Comparison of ENCODE assay signal across 29 mouse cellular contexts in the genomic region with DNA sequence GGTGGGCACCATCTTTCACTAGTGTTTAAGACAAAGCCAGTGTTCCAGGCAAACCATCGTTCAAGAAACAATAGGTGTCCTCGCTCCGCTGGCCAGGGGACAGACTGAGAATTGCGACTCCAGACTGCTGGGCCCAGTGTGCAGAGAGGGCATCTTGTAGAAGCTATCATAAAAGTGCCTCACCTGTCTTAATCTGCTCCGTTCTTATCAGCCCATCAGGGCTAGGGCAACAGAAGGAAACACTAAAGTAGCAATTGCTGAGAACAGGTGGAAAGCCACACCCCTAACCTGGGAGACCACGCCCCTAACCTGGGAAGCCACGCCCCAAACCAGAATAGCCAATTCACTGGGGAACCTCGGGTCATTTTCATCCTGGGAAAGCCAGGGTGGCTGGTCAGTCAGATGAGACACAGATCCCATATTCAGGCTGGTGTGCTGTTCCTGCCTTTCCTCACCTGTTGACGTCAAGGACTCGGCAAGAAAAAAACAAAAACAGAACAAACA.
A peak's percentile ranks its signal among the peaks of the same experiment; 100 is the strongest.
DNase-seq lines count a peak whose midpoint lies in the region; ATAC-seq and TF ChIP-seq lines count a peak whose summit lies in the region.
"Had no signal": no experiment of that assay in that cellular context is flagged by ENCODE, and none has a peak within 500 bp of the region (broad histone marks: within the 10 kb centered on the region; RNA-seq: fewer than 3 reads in every experiment).

No protein-coding gene starts in this region.

- H3K4me1 ChIP-seq in ES-E14 (ENCODE audit: control insufficient read depth in 2 of 2, insufficient read depth in 2 of 2, low read length in 2 of 2, poor library complexity in 1 of 2), result peaks cover 0 to 6% of the 10 kb centered on the region in 2 experiments; a peak in 1 of 4 replicates
- no peaks in the 10 kb centered on the region for H3K4me1 ChIP-seq in liver, postnatal 0 days (ENCODE audit: insufficient read depth)
- H3K4me1 ChIP-seq: embryonic facial prominence, embryonic 13.5 days; heart, embryonic 10.5 days; heart, embryonic 13.5 days had no signal

- ATAC-seq in liver, postnatal 0 days, result no peak
- ATAC-seq: forebrain, embryonic 16.5 days; hindbrain, postnatal 0 days; inflammation-experienced regulatory T-cells, adult 6 months had no signal

- peak; percentile 6 for DNase-seq in kidney, adult 18-20 months
- DNase-seq in kidney, adult 11 months, result no peak
- DNase-seq in ES-E14 (ENCODE audit: low read depth, low spot score) (peak; percentile 38), ZHBTc4 (ENCODE audit: low read depth, low spot score) (peak; percentile 61)
- no peak for DNase-seq in urinary bladder, postnatal 4 days (ENCODE audit: low spot score in 2 of 2)
- no peak for DNase-seq in liver, postnatal 0 days
- DNase-seq: adrenal gland, postnatal 14 days; B cell, adult 2 months; cerebellum, adult 11-12 months; cerebellum, adult 8-10 months; cerebellum, postnatal 10 days; cerebellum, postnatal 36 days; embryo, embryonic 11 days; gastrocnemius, postnatal 10 days; gastrocnemius, postnatal 36 days; heart, adult 2 months; heart, postnatal 14 days; heart, postnatal 4 days had no signal

- H3K27ac ChIP-seq in ES-E14 (ENCODE audit: insufficient read depth, low read depth, low read length, poor library complexity, severe bottlenecking), result no peak overlapping the region
- no peak overlapping the region for H3K27ac ChIP-seq in liver, postnatal 0 days (ENCODE audit: low read depth)
- H3K27ac ChIP-seq: embryonic facial prominence, embryonic 10.5 days; embryonic facial prominence, embryonic 13.5 days; heart, adult 2 months; heart, embryonic 10.5 days; heart, embryonic 13.5 days; hindbrain, embryonic 14.5 days; hindbrain, postnatal 0 days had no signal

- H3K4me3 ChIP-seq in ES-E14 (ENCODE audit: insufficient read depth in 1 of 2, low read depth in 1 of 2, low read length in 2 of 2, poor library complexity in 1 of 2, severe bottlenecking in 1 of 2), result no peak overlapping the region
- no peak overlapping the region for H3K4me3 ChIP-seq in liver, postnatal 0 days (ENCODE audit: low read depth, low read length)
- H3K4me3 ChIP-seq: embryonic facial prominence, embryonic 10.5 days; embryonic facial prominence, embryonic 13.5 days; erythroblast, embryonic 14.5 days; forebrain, embryonic 12.5 days; heart, adult 2 months; heart, embryonic 10.5 days; heart, embryonic 13.5 days had no signal

- TF ChIP-seq EP300 in liver, postnatal 0 days (IDR thresholded peaks at IDR 0.05; ENCODE audit: low read depth), result no peak

- no peak overlapping the region for H3K9ac ChIP-seq in ES-E14 (ENCODE audit: insufficient read depth, low read depth, low read length, poor library complexity, severe bottlenecking)
- no peak overlapping the region for H3K9ac ChIP-seq in liver, postnatal 0 days (replicated peaks)
- H3K9ac ChIP-seq: embryonic facial prominence, embryonic 13.5 days; forebrain, embryonic 12.5 days; heart, embryonic 13.5 days; hindbrain, embryonic 14.5 days had no signal

- in situ Hi-C loops in ES-E14 (cut with MboI; ENCODE audit: low sequenced_read_pairs in 2 of 2, unreplicated experiment in 2 of 2), result no loop called here

- H3K36me3 ChIP-seq in ES-E14 (ENCODE audit: control insufficient read depth, insufficient read depth, low read length, poor library complexity, severe bottlenecking), result no peaks in the 10 kb centered on the region
- H3K36me3 ChIP-seq in liver, postnatal 0 days (replicated peaks; ENCODE audit: insufficient read depth, low read length), result peaks cover 7% of the 10 kb centered on the region; the same call in 1 of the 2 replicates

- WGBS in liver, postnatal 0 days (ENCODE audit: insufficient replicate concordance), result 68% methylated on average over 10 of the region's 10 CpGs

- H3K27me3 ChIP-seq in liver, postnatal 0 days (ENCODE audit: insufficient read depth, low read length), result no peaks in the 10 kb centered on the region
- H3K27me3 ChIP-seq: CH12.LX; embryonic facial prominence, embryonic 13.5 days; forebrain, embryonic 12.5 days; heart, embryonic 13.5 days had no signal

- TF ChIP-seq CTCF in liver, postnatal 0 days (IDR thresholded peaks at IDR 0.05; ENCODE audit: low read depth), result no peak

- H3K9me3 ChIP-seq in ES-E14 (ENCODE audit: control insufficient read depth, insufficient read depth, low read depth, low read length), result no peaks in the 10 kb centered on the region
- H3K9me3 ChIP-seq in liver, postnatal 0 days (ENCODE audit: low read length), result no peaks in the 10 kb centered on the region
- H3K9me3 ChIP-seq: embryonic facial prominence, embryonic 10.5 days; embryonic facial prominence, embryonic 13.5 days; forebrain, embryonic 12.5 days; heart, embryonic 10.5 days; heart, embryonic 13.5 days had no signal

- H3K4me2 ChIP-seq in liver, postnatal 0 days (ENCODE audit: low read depth, low read length), result no peak overlapping the region
- H3K4me2 ChIP-seq: embryonic facial prominence, embryonic 13.5 days; forebrain, embryonic 12.5 days; heart, embryonic 13.5 days; hindbrain, embryonic 14.5 days had no signal

TF ChIP-seq in ES-E14, 5 proteins besides CTCF, POLR2A, EP300 and RAD21:
- TF ChIP-seq MAFK (IDR thresholded peaks at IDR 0.05; ENCODE audit: insufficient read depth, low read depth, low read length) (no peak), ZC3H11A (IDR thresholded peaks at IDR 0.05; ENCODE audit: borderline replicate concordance, low read depth, low read length) (no peak), HCFC1 (IDR thresholded peaks at IDR 0.05; ENCODE audit: borderline replicate concordance, insufficient read depth, low read length) (no peak), ZNF384 (IDR thresholded peaks at IDR 0.05; ENCODE audit: low read depth, low read length) (no peak), CHD2 (IDR thresholded peaks at IDR 0.05; ENCODE audit: low read depth, low read length) (no peak)

Comparison
In these comparisons a context has a peak if more than half of its experiments do, and no peak if none do; other contexts are left out.
1. DNase-seq: peak in kidney, adult 18-20 months (single experiment), ES-E14 (single experiment) and ZHBTc4 (single experiment); none in kidney, adult 11 months (single experiment), urinary bladder, postnatal 4 days (0 of 2) and liver, postnatal 0 days (single experiment).